Mouse (Mus musculus): ENCODE data around the gene Oma1. TPM values are rescaled to one million over a fixed set of nuclear protein-coding genes. Genes with fewer than 3 reads are reported as not detected.

Oma1 gene
- polyA plus RNA-seq, 1 experiment from 2014 or later = 16.9 TPM

DNA sequence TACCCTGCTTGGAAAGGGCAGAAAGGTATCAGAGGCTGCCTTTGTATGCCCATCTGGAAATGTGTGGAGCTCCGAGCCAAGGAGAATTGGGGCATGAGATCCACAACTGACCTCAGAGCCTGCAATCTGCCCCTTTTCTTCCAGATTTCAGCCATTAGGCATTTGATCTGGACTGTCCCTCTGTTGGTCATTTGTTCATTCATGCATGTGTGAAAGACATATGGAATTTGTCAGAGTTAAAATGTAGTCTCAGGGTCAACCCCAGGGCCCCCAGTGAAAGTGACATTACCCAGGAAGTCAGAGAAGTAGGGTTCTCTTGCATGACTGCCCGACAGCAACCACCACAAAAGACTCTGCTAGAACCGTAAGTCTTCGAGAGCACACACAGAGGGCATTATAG lies 89.0 kb downstream of the Oma1 start:
- H3K36me3 ChIP-seq (ENCODE audit: control insufficient read depth, insufficient read depth, low read length) = no peaks in the 10 kb centered on the region
- no peak overlapping the region for H3K9ac ChIP-seq (ENCODE audit: low read length)
- WGBS = 80% methylated on average over 4 of the region's 4 CpGs

DNA sequence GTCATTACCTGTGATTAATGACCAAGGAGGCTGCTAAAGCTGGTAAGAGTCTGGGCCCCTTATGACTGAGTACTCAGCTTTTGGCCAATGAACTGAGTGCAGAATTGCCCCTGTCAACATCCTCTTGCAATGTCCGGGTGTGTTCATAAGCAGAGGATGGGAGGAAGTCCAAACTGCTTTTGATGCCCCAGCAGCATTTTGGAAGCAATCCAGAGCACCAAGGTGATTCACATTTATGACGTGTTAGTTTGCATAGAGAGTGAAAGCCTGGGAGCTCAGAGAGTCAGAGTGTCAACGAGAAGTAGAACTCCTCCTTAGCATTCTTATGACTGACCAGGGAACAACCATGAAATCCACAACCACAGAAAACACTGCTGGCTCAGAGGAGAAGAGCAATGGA lies 91.7 kb downstream of the Oma1 start:
- no peak overlapping the region for H3K27ac ChIP-seq (replicated peaks; ENCODE audit: low read depth, low read length)
- DNase-seq (ENCODE audit: low spot score) = no peak
- H3K27me3 ChIP-seq (ENCODE audit: control insufficient read depth, insufficient read depth, low read length) = no peaks in the 10 kb centered on the region
- no peaks in the 10 kb centered on the region for H3K4me1 ChIP-seq (ENCODE audit: control insufficient read depth, insufficient read depth, low read length)
- no peaks in the 10 kb centered on the region for H3K9me3 ChIP-seq (ENCODE audit: control insufficient read depth, low read length)
- no peak for ATAC-seq (ENCODE audit: insufficient number of reproducible peaks, low FRiP score, low TSS enrichment, low read depth)
- no peak overlapping the region for H3K9ac ChIP-seq (ENCODE audit: low read length)
- no peaks in the 10 kb centered on the region for H3K36me3 ChIP-seq (ENCODE audit: control insufficient read depth, insufficient read depth, low read length)
- no peak overlapping the region for H3K4me3 ChIP-seq (ENCODE audit: low read depth, low read length)
- H3K4me2 ChIP-seq (ENCODE audit: low read depth, severe bottlenecking) = no peak overlapping the region
- 70% methylated on average over 3 of the region's 3 CpGs for WGBS

More for the DNA sequence above, 89.0 kb downstream of the Oma1 start:
- Histone ChIP-seq H3K4me3 (ENCODE audit: low read depth, low read length) (no peak overlapping the region), H3K4me2 (ENCODE audit: low read depth, severe bottlenecking) (no peak overlapping the region), H3K4me1 (ENCODE audit: control insufficient read depth, insufficient read depth, low read length) (no peaks in the 10 kb centered on the region), H3K27me3 (ENCODE audit: control insufficient read depth, insufficient read depth, low read length) (no peaks in the 10 kb centered on the region), H3K27ac (replicated peaks; ENCODE audit: low read depth, low read length) (no peak overlapping the region), H3K9me3 (ENCODE audit: control insufficient read depth, low read length) (no peaks in the 10 kb centered on the region)
- DNase-seq (ENCODE audit: low spot score) (no peak), ATAC-seq (ENCODE audit: insufficient number of reproducible peaks, low FRiP score, low TSS enrichment, low read depth) (no peak)

DNA sequence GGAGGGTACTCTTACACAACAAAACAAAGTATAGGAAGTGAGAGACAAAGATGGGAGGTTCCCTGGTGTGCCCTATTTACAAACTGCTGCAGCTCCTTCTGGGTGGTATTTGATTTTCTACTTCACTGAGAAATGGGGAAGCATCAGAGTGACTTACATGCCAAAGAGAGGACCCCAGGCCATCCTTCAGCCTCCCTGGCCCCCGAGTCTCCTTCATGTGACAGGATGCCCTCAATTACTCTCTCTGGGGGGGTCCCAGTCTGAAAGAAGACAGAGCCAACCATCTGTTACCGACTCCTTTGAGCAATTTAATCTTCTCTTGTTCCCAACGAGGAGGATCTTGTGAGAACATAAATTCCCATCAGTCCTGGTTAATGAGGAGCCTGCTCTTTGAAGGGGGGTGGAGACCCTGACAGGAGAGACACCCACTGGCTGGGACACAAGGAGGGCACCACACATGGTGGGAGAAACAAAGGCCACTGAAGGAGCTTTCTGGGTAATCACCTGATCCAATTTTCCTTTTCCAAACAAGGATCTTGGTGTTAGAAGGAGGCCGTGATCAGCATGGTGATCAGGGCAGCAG lies 96.7 kb downstream of the Oma1 start:
- whole genome bisulfite sequencing = 19% methylated on average over 4 of the region's 4 CpGs
- H3K4me2 ChIP-seq (ENCODE audit: low read depth, severe bottlenecking) = no peak overlapping the region
- no peak for ATAC-seq (ENCODE audit: insufficient number of reproducible peaks, low FRiP score, low TSS enrichment, low read depth)
- H3K4me1 ChIP-seq (ENCODE audit: control insufficient read depth, insufficient read depth, low read length) = no peaks in the 10 kb centered on the region
- no peaks in the 10 kb centered on the region for H3K27me3 ChIP-seq (ENCODE audit: control insufficient read depth, insufficient read depth, low read length)
- no peak for DNase-seq (ENCODE audit: low spot score)
- no peaks in the 10 kb centered on the region for H3K9me3 ChIP-seq (ENCODE audit: control insufficient read depth, low read length)
- no peak overlapping the region for H3K4me3 ChIP-seq (ENCODE audit: low read depth, low read length)
- no peak overlapping the region for H3K27ac ChIP-seq (replicated peaks; ENCODE audit: low read depth, low read length)
- H3K9ac ChIP-seq (ENCODE audit: low read length) = no peak overlapping the region
- no peaks in the 10 kb centered on the region for H3K36me3 ChIP-seq (ENCODE audit: control insufficient read depth, insufficient read depth, low read length)

Other genes with a start within 250 kb of the Oma1 start
- 43.0 and 46.3 TPM in 2 replicates for gene Mier1, start 199.4 kb upstream of the Oma1 start, polyA plus RNA-seq (2014; fragmentation: Nextera tagmentation; extraction: Ambion mirVana)
- gene Wdr78, start 199.3 kb upstream of the Oma1 start, polyA plus RNA-seq (2014; fragmentation: Nextera tagmentation; extraction: Ambion mirVana) = 4.0 and 4.7 TPM in 2 replicates
- gene Slc35d1, start 98.6 kb upstream of the Oma1 start, polyA plus RNA-seq (2014; fragmentation: Nextera tagmentation; extraction: Ambion mirVana) = 11.3 and 11.6 TPM in 2 replicates
- not detected in 2 replicates for gene 4921539E11Rik, start 22.9 kb upstream of the Oma1 start, polyA plus RNA-seq (2014; fragmentation: Nextera tagmentation; extraction: Ambion mirVana)